Mouse (Mus musculus) MEL (cell line): ENCODE results near the gene Myocos. TPM values are rescaled to one million over a fixed set of nuclear protein-coding genes. Genes with fewer than 3 reads are reported as not detected.

Source experiments
- DNase-seq: peaks from one replicate; pipeline ENCODE4 v3.0.0; 2011; ENCODE audit warnings: low read depth, low spot score
- H3K27ac ChIP-seq: 2 replicates; pipeline ENCODE4 v1.5.1; 2012; ENCODE audit warnings: low read depth, mild to moderate bottlenecking, control low read depth, low read length, moderate library complexity; ENCODE audit not compliant: control insufficient read depth
- H3K27me3 ChIP-seq, 2 experiments: fragments of 150-350 bp in 1 of 2; sonication (generic) in 1 of 2; 2 replicates each; pipeline ENCODE4 v1.6.1; 2012; ENCODE audit warnings: low read length in 2 of 2, mild to moderate bottlenecking in 2 of 2, improper control_type of control experiment in 1 of 2, moderate library complexity in 1 of 2; ENCODE audit not compliant: insufficient read depth in 2 of 2, control insufficient read depth in 1 of 2
- H3K36me3 ChIP-seq, 2 experiments: 2 replicates each; pipeline ENCODE4 v1.6.1; 2012 to 2014; ENCODE audit warnings: low read length in 2 of 2, improper control_type of control experiment in 1 of 2, inconsistent platforms in 1 of 2, mild to moderate bottlenecking in 1 of 2; ENCODE audit not compliant: insufficient read depth in 2 of 2, control insufficient read depth in 1 of 2
- H3K4me1 ChIP-seq, 2 experiments: fragments of 150-350 bp in 1 of 2; sonication (generic) in 1 of 2; 2 replicates each; pipeline ENCODE4 v1.6.1; 2012; ENCODE audit warnings: low read length in 2 of 2, improper control_type of control experiment in 1 of 2, mild to moderate bottlenecking in 1 of 2; ENCODE audit not compliant: insufficient read depth in 2 of 2, control insufficient read depth in 1 of 2
- H3K4me3 ChIP-seq, 2 experiments: fragments of 150-350 bp in 1 of 2; sonication (generic) in 1 of 2; 2 replicates each; pipeline ENCODE4 v1.5.1; 2012; ENCODE audit warnings: low read depth in 2 of 2, low read length in 2 of 2, mild to moderate bottlenecking in 2 of 2, moderate library complexity in 2 of 2, control low read depth in 1 of 2, improper control_type of control experiment in 1 of 2; ENCODE audit not compliant: control insufficient read depth in 1 of 2, insufficient read depth in 1 of 2
- H3K79me2 ChIP-seq: 2 replicates; pipeline ENCODE4 v1.6.1; 2012; ENCODE audit warnings: mild to moderate bottlenecking, low read length, moderate library complexity; ENCODE audit not compliant: control insufficient read depth, poor library complexity, insufficient read depth
- H3K9ac ChIP-seq: 2 replicates; pipeline ENCODE4 v1.6.1; 2012; ENCODE audit warnings: low read depth, mild to moderate bottlenecking, control low read depth, low read length, moderate library complexity; ENCODE audit not compliant: control insufficient read depth, poor library complexity, severe bottlenecking
- H3K9me3 ChIP-seq: fragments of 150-350 bp; sonication (generic); replicated peaks from 2 replicates; pipeline ENCODE4 v1.6.1; 2012; ENCODE audit warnings: mild to moderate bottlenecking, low read length, improper control_type of control experiment, moderate library complexity; ENCODE audit not compliant: insufficient read depth
- BHLHE40 ChIP-seq: IDR thresholded peaks from 2 replicates; pipeline ENCODE4 v1.6.1; 2012; ENCODE audit warnings: low read depth, mild to moderate bottlenecking, inconsistent platforms, low read length, improper control_type of control experiment, borderline replicate concordance
- CHD1 ChIP-seq: IDR thresholded peaks from 2 replicates; pipeline ENCODE4 v1.6.1; 2012; ENCODE audit warnings: low read depth, mild to moderate bottlenecking, inconsistent platforms, low read length, improper control_type of control experiment
- CHD2 ChIP-seq: IDR thresholded peaks from 2 replicates; pipeline ENCODE4 v1.6.1; 2011; ENCODE audit warnings: low read length, improper control_type of control experiment
- EP300 ChIP-seq, 2 experiments: IDR thresholded peaks; 2 replicates each; pipeline ENCODE4 v1.6.1; 2011; ENCODE audit warnings: improper control_type of control experiment in 2 of 2, low read length in 2 of 2, low read depth in 1 of 2, mild to moderate bottlenecking in 1 of 2
- ETS1 ChIP-seq: IDR thresholded peaks from 2 replicates; pipeline ENCODE4 v1.6.1; 2012; ENCODE audit warnings: low read depth, mild to moderate bottlenecking, inconsistent platforms, low read length, improper control_type of control experiment, moderate library complexity
- GABPA ChIP-seq: IDR thresholded peaks from 2 replicates; pipeline ENCODE4 v1.6.1; 2012; ENCODE audit warnings: low read depth, mild to moderate bottlenecking, inconsistent platforms, low read length, improper control_type of control experiment, moderate library complexity
- GATA1 ChIP-seq: IDR thresholded peaks from 2 replicates; pipeline ENCODE4 v1.6.1; 2011; ENCODE audit warnings: low read depth, low read length, improper control_type of control experiment
- HCFC1 ChIP-seq: IDR thresholded peaks from 2 replicates; pipeline ENCODE4 v1.6.1; 2012; ENCODE audit warnings: low read depth, mild to moderate bottlenecking, inconsistent platforms, low read length, improper control_type of control experiment, moderate library complexity
- JUND ChIP-seq: IDR thresholded peaks from 2 replicates; pipeline ENCODE4 v1.6.1; 2011; ENCODE audit warnings: low read depth, mild to moderate bottlenecking, improper control_type of control experiment, low read length
- MAX ChIP-seq: IDR thresholded peaks from 2 replicates; pipeline ENCODE4 v1.6.1; 2011; ENCODE audit warnings: low read length, improper control_type of control experiment
- MYC ChIP-seq: IDR thresholded peaks from 2 replicates; pipeline ENCODE4 v1.6.1; 2011; ENCODE audit warnings: low read depth, mild to moderate bottlenecking, low read length, improper control_type of control experiment, moderate library complexity
- POLR2AphosphoS2 ChIP-seq: IDR thresholded peaks from 2 replicates; pipeline ENCODE4 v1.6.1; 2011; ENCODE audit warnings: low read length, improper control_type of control experiment
- SIN3A ChIP-seq: IDR thresholded peaks from 2 replicates; pipeline ENCODE4 v1.6.1; 2012; ENCODE audit warnings: low read length, improper control_type of control experiment, inconsistent platforms
- SMC3 ChIP-seq: IDR thresholded peaks from 2 replicates; pipeline ENCODE4 v1.6.1; 2011; ENCODE audit warnings: low read depth, low read length, improper control_type of control experiment
- TBP ChIP-seq: IDR thresholded peaks from 2 replicates; pipeline ENCODE4 v1.8.0; 2011; ENCODE audit warnings: low read depth, low read length, improper control_type of control experiment
- TCF12 ChIP-seq: IDR thresholded peaks from 2 replicates; pipeline ENCODE4 v1.6.1; 2014; ENCODE audit warnings: low read depth, mild to moderate bottlenecking, inconsistent platforms, low read length, improper control_type of control experiment, moderate library complexity
- USF2 ChIP-seq, 2 experiments: IDR thresholded peaks; 2 replicates each; pipeline ENCODE4 v1.6.1; 2011 to 2012; ENCODE audit warnings: improper control_type of control experiment in 2 of 2, low read length in 2 of 2, borderline replicate concordance in 1 of 2, inconsistent platforms in 1 of 2, low read depth in 1 of 2, mild to moderate bottlenecking in 1 of 2; ENCODE audit not compliant: insufficient read depth in 1 of 2
- ZC3H11A ChIP-seq: IDR thresholded peaks from 2 replicates; pipeline ENCODE4 v1.6.1; 2012; ENCODE audit warnings: low read depth, mild to moderate bottlenecking, inconsistent platforms, low read length, improper control_type of control experiment
- ZKSCAN1 ChIP-seq: IDR thresholded peaks from 2 replicates; pipeline ENCODE4 v1.6.1; 2012; ENCODE audit warnings: low read depth, mild to moderate bottlenecking, inconsistent platforms, low read length, improper control_type of control experiment, moderate library complexity
- ZMIZ1 ChIP-seq: IDR thresholded peaks from 2 replicates; pipeline ENCODE4 v1.6.1; 2012; ENCODE audit warnings: low read depth, mild to moderate bottlenecking, inconsistent platforms, low read length, improper control_type of control experiment, moderate library complexity
- ZNF384 ChIP-seq: IDR thresholded peaks from 2 replicates; pipeline ENCODE4 v1.6.1; 2012; ENCODE audit warnings: low read depth, mild to moderate bottlenecking, inconsistent platforms, low read length, improper control_type of control experiment
- polyA plus RNA-seq, 2 experiments: library from polyadenylated mRNA; stranded (reverse) in 1 of 2; unstranded in 1 of 2; fragments of >175 nt in 1 of 2; fragments of >200 nt in 1 of 2; gene quantifications; 2 replicates each; pipeline versions ENCODE4 v1.2.1 to v1.2.4; 2012; ENCODE audit warnings: low replicate concordance in 2 of 2, low read depth in 1 of 2; ENCODE audit not compliant: insufficient read length in 2 of 2, insufficient read depth in 1 of 2, missing spikeins in 1 of 2
- total RNA-seq: library from RNA; depleted of rRNA; stranded (reverse); fragments of 300-350 nt; gene quantifications from 2 replicates; pipeline ENCODE4 v1.2.3, GENCODE M21; 2012; rRNA removed

Myocos gene
- total RNA-seq (not detected in 2 replicates), polyA plus RNA-seq (not detected)

GRCm38 (mm10) chr1:162658119-162658518, at the start of gene Myocos:
Myocos (minus strand) TSS chr1:162658219.
- no peak for TF ChIP-seq SIN3A
- no peak for TF ChIP-seq ZKSCAN1
- no peak for TF ChIP-seq BHLHE40
- TF ChIP-seq CHD1, result no peak
- TF ChIP-seq ETS1, result no peak
- no peak for TF ChIP-seq SMC3
- no peak for TF ChIP-seq MYC
- no peak for TF ChIP-seq GABPA
- no peak for TF ChIP-seq TBP
- no peak for TF ChIP-seq EP300 (IDR thresholded peaks at IDR 0.05; ENCODE audit: low read depth in 1 of 2, low read length in 2 of 2)
- TF ChIP-seq ZNF384, result no peak
- TF ChIP-seq POLR2AphosphoS2, result no peak
- TF ChIP-seq CHD2, result no peak
- TF ChIP-seq GATA1, result no peak
- no peak for TF ChIP-seq ZC3H11A
- TF ChIP-seq ZMIZ1, result no peak
- TF ChIP-seq HCFC1, result no peak
- no peak for TF ChIP-seq TCF12
- peaks cover 0 to 11% of the 10 kb centered on the region in 2 experiments; a peak in 3 of 4 replicates for H3K4me1 ChIP-seq
- H3K27ac ChIP-seq, result no peak within 1 kb of the TSS
- no peak within 1 kb of the TSS for H3K9ac ChIP-seq
- no peaks in the 10 kb centered on the region for H3K9me3 ChIP-seq
- H3K4me3 ChIP-seq, result no peak within 1 kb of the TSS
- DNase-seq, result no peak
- H3K36me3 ChIP-seq, result peaks cover 0 to 7% of the 10 kb centered on the region in 2 experiments; a peak in 2 of 4 replicates
- H3K79me2 ChIP-seq, result no peaks in the 10 kb centered on the region
- H3K27me3 ChIP-seq, result no peaks in the 10 kb centered on the region; a peak in 1 of 4 replicates

GRCm38 (mm10) chr1:162700389-162701066, 42.5 kb upstream of the Myocos start:
- TF ChIP-seq ZMIZ1 (no peak), USF2 (IDR thresholded peaks at IDR 0.05; ENCODE audit: borderline replicate concordance in 1 of 2, insufficient read depth in 1 of 2, low read depth in 1 of 2, low read length in 2 of 2) (no peak), ZC3H11A (no peak), MAX (no peak), TBP (no peak), JUND (no peak)
- Histone ChIP-seq H3K4me1 (no peaks in the 10 kb centered on the region), H3K79me2 (no peaks in the 10 kb centered on the region; the same call in 1 of the 2 replicates), H3K36me3 (peaks cover 0 to 68% of the 10 kb centered on the region in 2 experiments; a peak in 2 of 4 replicates), H3K27ac (no peak overlapping the region), H3K4me3 (no peak overlapping the region), H3K9ac (no peak overlapping the region), H3K27me3 (no peaks in the 10 kb centered on the region), H3K9me3 (no peaks in the 10 kb centered on the region)
- no peak for DNase-seq
